Mouse (Mus musculus) right cerebral cortex, postnatal 10 days (tissue): ENCODE measurements around the gene Ranbp17.

Experiments used
- DNase-seq, 2 experiments: peaks; one replicate each; pipeline ENCODE4 v3.0.0; 2021; ENCODE audit warnings: low spot score in 2 of 2

Ranbp17 gene

GRCm38 (mm10) chr11:33404651-33405050 lies 108.9 kb downstream of the Ranbp17 start:
- no peak for DNase-seq

- peak in 1 of 2 experiments; percentile 24 for DNase-seq
Observed at GRCm38 (mm10) chr11:33399346-33399745, 114.2 kb downstream of the Ranbp17 start.

GRCm38 (mm10) chr11:33398701-33399100 lies 114.8 kb downstream of the Ranbp17 start:
- no peak for DNase-seq

GRCm38 (mm10) chr11:33396275-33396674 lies 117.3 kb downstream of the Ranbp17 start:
- DNase-seq, result no peak

- DNase-seq, result no peak
Observed at GRCm38 (mm10) chr11:33394093-33394492, 119.5 kb downstream of the Ranbp17 start.

- no peak for DNase-seq
Observed at GRCm38 (mm10) chr11:33388685-33389084, 124.9 kb downstream of the Ranbp17 start.

GRCm38 (mm10) chr11:33361867-33362266 lies 151.7 kb downstream of the Ranbp17 start:
- DNase-seq, result no peak

GRCm38 (mm10) chr11:33349269-33349668 lies 164.3 kb downstream of the Ranbp17 start:
- DNase-seq, result no peak

- DNase-seq, result no peak
Observed at GRCm38 (mm10) chr11:33342061-33342460, 171.5 kb downstream of the Ranbp17 start.

- peak; percentile 48 to 50 for DNase-seq
Observed at GRCm38 (mm10) chr11:33336552-33337121, 176.9 kb downstream of the Ranbp17 start.

GRCm38 (mm10) chr11:33335616-33336015 lies 177.9 kb downstream of the Ranbp17 start:
- no peak for DNase-seq

- no peak for DNase-seq
Observed at GRCm38 (mm10) chr11:33332137-33332536, 181.4 kb downstream of the Ranbp17 start.

GRCm38 (mm10) chr11:33319006-33319611 lies 194.4 kb downstream of the Ranbp17 start:
- no peak for DNase-seq

GRCm38 (mm10) chr11:33309566-33309965 lies 204.0 kb downstream of the Ranbp17 start:
- no peak for DNase-seq

GRCm38 (mm10) chr11:33300859-33301258 lies 212.7 kb downstream of the Ranbp17 start:
- DNase-seq, result no peak

GRCm38 (mm10) chr11:33299371-33299770 lies 214.2 kb downstream of the Ranbp17 start:
- no peak for DNase-seq

GRCm38 (mm10) chr11:33297121-33297520 lies 216.4 kb downstream of the Ranbp17 start:
- DNase-seq, result no peak

- DNase-seq, result no peak
Observed at GRCm38 (mm10) chr11:33295422-33295821, 218.1 kb downstream of the Ranbp17 start.

- DNase-seq, result no peak
Observed at GRCm38 (mm10) chr11:33294063-33294462, 219.5 kb downstream of the Ranbp17 start.

- no peak for DNase-seq
Observed at GRCm38 (mm10) chr11:33278571-33278970, 235.0 kb downstream of the Ranbp17 start.

GRCm38 (mm10) chr11:33276637-33277036 lies 236.9 kb downstream of the Ranbp17 start, which contains the start of gene Gm12117:
Gene Gm12117 (minus strand): TSS chr11:33276737.
- no peak for DNase-seq

GRCm38 (mm10) chr11:33274816-33275215 lies 238.7 kb downstream of the Ranbp17 start:
- no peak for DNase-seq

- no peak for DNase-seq
Observed at GRCm38 (mm10) chr11:33274294-33274693, 239.3 kb downstream of the Ranbp17 start.

GRCm38 (mm10) chr11:33240295-33240694 lies 273.3 kb downstream of the Ranbp17 start:
- no peak for DNase-seq
